Comparison of ENCODE assay signal across 11 mouse cellular contexts in genomic region chr16:6448250-6448649, GRCm38 (mm10).
DNase-seq lines count a peak whose midpoint lies in the region; ATAC-seq and TF ChIP-seq lines count a peak whose summit lies in the region.
"Had no signal": no experiment of that assay in that cellular context is flagged by ENCODE, and none has a peak within 500 bp of the region (broad histone marks: within the 10 kb centered on the region; RNA-seq: fewer than 3 reads in every experiment).

No protein-coding gene starts in this region.

- 49% methylated on average over 5 of the region's 5 CpGs for WGBS in hindbrain, embryonic 13.5 days
- 50% methylated on average over 5 of the region's 5 CpGs for WGBS in hindbrain, embryonic 14.5 days
- WGBS in heart, postnatal 0 days, result 7% methylated on average over 5 of the region's 5 CpGs
- WGBS in liver, postnatal 0 days (ENCODE audit: insufficient replicate concordance), result 34% methylated on average over 5 of the region's 5 CpGs

- no peak overlapping the region for H3K4me2 ChIP-seq in hindbrain, embryonic 13.5 days
- H3K4me2 ChIP-seq in hindbrain, embryonic 14.5 days (replicated peaks), result no peak overlapping the region
- peak overlapping the region; percentile 23 for H3K4me2 ChIP-seq in heart, postnatal 0 days (ENCODE audit: low read depth, low read length)
- H3K4me2 ChIP-seq in liver, postnatal 0 days (ENCODE audit: low read depth, low read length), result no peak overlapping the region
- H3K4me2 ChIP-seq: lung, embryonic 15.5 days had no signal

- no peak for TF ChIP-seq EP300 in heart, postnatal 0 days (IDR thresholded peaks at IDR 0.05; ENCODE audit: low read depth)
- no peak for TF ChIP-seq EP300 in liver, postnatal 0 days (IDR thresholded peaks at IDR 0.05; ENCODE audit: low read depth)

- no peak for ATAC-seq in hindbrain, embryonic 13.5 days (ENCODE audit: low FRiP score)
- no peak for ATAC-seq in hindbrain, embryonic 14.5 days (ENCODE audit: low FRiP score)
- ATAC-seq in heart, postnatal 0 days (ENCODE audit: insufficient read depth, low read depth), result peak; percentile 57; the same call in 1 of the 2 replicates
- ATAC-seq in liver, postnatal 0 days, result no peak

- TF ChIP-seq CTCF in heart, postnatal 0 days (IDR thresholded peaks at IDR 0.05; ENCODE audit: low read depth), result no peak
- no peak for TF ChIP-seq CTCF in liver, postnatal 0 days (IDR thresholded peaks at IDR 0.05; ENCODE audit: low read depth)

- H3K27me3 ChIP-seq in hindbrain, embryonic 13.5 days, result no peaks in the 10 kb centered on the region
- no peaks in the 10 kb centered on the region for H3K27me3 ChIP-seq in hindbrain, embryonic 14.5 days (ENCODE audit: control insufficient read depth, insufficient read depth, low read length)
- H3K27me3 ChIP-seq in heart, postnatal 0 days (ENCODE audit: control insufficient read depth, insufficient read depth, low read length), result no peaks in the 10 kb centered on the region
- no peaks in the 10 kb centered on the region for H3K27me3 ChIP-seq in liver, postnatal 0 days (ENCODE audit: insufficient read depth, low read length)
- H3K27me3 ChIP-seq: lung, embryonic 15.5 days had no signal

- no peaks in the 10 kb centered on the region for H3K9me3 ChIP-seq in hindbrain, embryonic 13.5 days
- no peaks in the 10 kb centered on the region for H3K9me3 ChIP-seq in hindbrain, embryonic 14.5 days (ENCODE audit: control insufficient read depth, low read length)
- no peaks in the 10 kb centered on the region for H3K9me3 ChIP-seq in heart, postnatal 0 days (replicated peaks; ENCODE audit: control insufficient read depth, low read length)
- H3K9me3 ChIP-seq in liver, postnatal 0 days (ENCODE audit: low read length), result no peaks in the 10 kb centered on the region
- H3K9me3 ChIP-seq: lung, embryonic 15.5 days had no signal

- peak overlapping the region; percentile 58; the same call in 1 of the 2 replicates for H3K27ac ChIP-seq in hindbrain, embryonic 13.5 days
- H3K27ac ChIP-seq in hindbrain, embryonic 14.5 days, result no peak overlapping the region
- no peak overlapping the region for H3K27ac ChIP-seq in heart, postnatal 0 days (ENCODE audit: low read depth)
- H3K27ac ChIP-seq in liver, postnatal 0 days (ENCODE audit: low read depth), result no peak overlapping the region
- H3K27ac ChIP-seq: lung, embryonic 15.5 days had no signal

- DNase-seq in hindbrain, embryonic 14.5 days (ENCODE audit: low spot score), result no peak
- DNase-seq in right cerebral cortex, adult 2 months (ENCODE audit: low spot score in 2 of 2), result peak; percentile 40 to 41
- DNase-seq in right cerebral cortex, postnatal 14 days, result no peak
- peak; percentile 13 for DNase-seq in heart, postnatal 0 days (ENCODE audit: low spot score)
- DNase-seq in telencephalon, adult 2 months (ENCODE audit: low read depth, low spot score), result peak; percentile 45
- DNase-seq in ovary, postnatal 36 days (ENCODE audit: low spot score), result no peak
- DNase-seq in liver, postnatal 0 days, result no peak
- DNase-seq: adrenal gland, postnatal 14 days had no signal

- peak overlapping the region; percentile 31; the same call in 1 of the 2 replicates for H3K9ac ChIP-seq in hindbrain, embryonic 13.5 days
- no peak overlapping the region for H3K9ac ChIP-seq in hindbrain, embryonic 14.5 days
- no peak overlapping the region for H3K9ac ChIP-seq in heart, postnatal 0 days (replicated peaks; ENCODE audit: low read depth, low read length)
- H3K9ac ChIP-seq in liver, postnatal 0 days (replicated peaks), result no peak overlapping the region
- H3K9ac ChIP-seq: lung, embryonic 15.5 days had no signal

- H3K4me3 ChIP-seq in hindbrain, embryonic 13.5 days, result no peak overlapping the region
- no peak overlapping the region for H3K4me3 ChIP-seq in hindbrain, embryonic 14.5 days (replicated peaks; ENCODE audit: low read length)
- no peak overlapping the region for H3K4me3 ChIP-seq in heart, postnatal 0 days (ENCODE audit: low read depth, low read length)
- H3K4me3 ChIP-seq in liver, postnatal 0 days (ENCODE audit: low read depth, low read length), result no peak overlapping the region
- H3K4me3 ChIP-seq: lung, embryonic 15.5 days had no signal

- peaks cover 5% of the 10 kb centered on the region for H3K4me1 ChIP-seq in hindbrain, embryonic 13.5 days (replicated peaks)
- H3K4me1 ChIP-seq in hindbrain, embryonic 14.5 days (replicated peaks; ENCODE audit: control insufficient read depth, insufficient read depth, low read length), result no peaks in the 10 kb centered on the region
- H3K4me1 ChIP-seq in heart, postnatal 0 days (ENCODE audit: control insufficient read depth, insufficient read depth), result peaks cover 6% of the 10 kb centered on the region; the same call in 1 of the 2 replicates
- H3K4me1 ChIP-seq in liver, postnatal 0 days (ENCODE audit: insufficient read depth), result no peaks in the 10 kb centered on the region
- H3K4me1 ChIP-seq: lung, embryonic 15.5 days had no signal

- H3K36me3 ChIP-seq in hindbrain, embryonic 13.5 days, result no peaks in the 10 kb centered on the region
- H3K36me3 ChIP-seq in hindbrain, embryonic 14.5 days (replicated peaks; ENCODE audit: control insufficient read depth, insufficient read depth), result no peaks in the 10 kb centered on the region
- H3K36me3 ChIP-seq in heart, postnatal 0 days (replicated peaks; ENCODE audit: control insufficient read depth, insufficient read depth, low read length), result no peaks in the 10 kb centered on the region
- H3K36me3 ChIP-seq in liver, postnatal 0 days (replicated peaks; ENCODE audit: insufficient read depth, low read length), result no peaks in the 10 kb centered on the region
- H3K36me3 ChIP-seq: G1E; lung, embryonic 15.5 days had no signal

Comparison
In these comparisons a context has a peak if more than half of its experiments do, and no peak if none do; other contexts are left out.
1. DNase-seq: peak in right cerebral cortex, adult 2 months (2 of 2), heart, postnatal 0 days (single experiment) and telencephalon, adult 2 months (single experiment); none in hindbrain, embryonic 14.5 days (single experiment), right cerebral cortex, postnatal 14 days (single experiment), ovary, postnatal 36 days (single experiment) and liver, postnatal 0 days (single experiment).